Mouse (Mus musculus) kidney, adult 2 months (tissue): ENCODE results near the gene Mgat4e.

Source experiments
- CTCF ChIP-seq: fragments of 200-500 bp; conservative IDR thresholded peaks from 2 replicates; pipeline ENCODE4 v1.5.1; 2011; ENCODE audit warnings: low read depth, mild to moderate bottlenecking, control low read depth, low read length, moderate library complexity, mixed read lengths; ENCODE audit not compliant: insufficient read depth, insufficient read length
- POLR2A ChIP-seq: fragments of 200-500 bp; IDR thresholded peaks from one replicate; pipeline ENCODE4 v1.6.1; 2011; ENCODE audit warnings: low read depth, low read length, control low read depth

DNA sequence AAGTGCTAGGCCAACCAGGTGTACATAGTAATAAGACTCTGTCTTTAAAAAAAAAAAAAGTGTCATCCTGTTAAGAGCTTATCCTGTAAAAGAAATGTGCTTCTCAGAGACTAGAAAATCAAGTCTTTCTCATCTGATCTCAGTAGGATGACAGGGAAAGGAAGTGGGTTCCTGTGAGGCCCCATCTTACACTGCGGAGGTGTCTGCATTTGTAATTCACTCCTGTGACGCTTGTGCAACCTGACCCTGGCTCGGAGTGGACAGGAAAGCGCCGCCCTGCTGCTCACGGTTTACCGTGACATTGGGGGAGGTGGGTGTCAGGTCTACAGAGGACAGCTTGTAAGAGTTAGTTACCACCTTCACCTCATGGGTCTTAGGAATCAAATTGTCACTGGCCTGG lies 39.5 kb downstream of the Mgat4e start:
- TF ChIP-seq CTCF (no peak), POLR2A (no peak)
